Mouse (Mus musculus) cerebellum, postnatal 36 days (tissue): ENCODE measurements around the gene Gna14.
A peak's percentile ranks its signal among the peaks of the same experiment; 100 is the strongest.

ENCODE experiments used
- DNase-seq, 2 experiments: peaks; one replicate each; pipeline ENCODE4 v3.0.0; 2021 to 2022; ENCODE audit warnings: mixed read lengths in 2 of 2

The Gna14 gene

DNA sequence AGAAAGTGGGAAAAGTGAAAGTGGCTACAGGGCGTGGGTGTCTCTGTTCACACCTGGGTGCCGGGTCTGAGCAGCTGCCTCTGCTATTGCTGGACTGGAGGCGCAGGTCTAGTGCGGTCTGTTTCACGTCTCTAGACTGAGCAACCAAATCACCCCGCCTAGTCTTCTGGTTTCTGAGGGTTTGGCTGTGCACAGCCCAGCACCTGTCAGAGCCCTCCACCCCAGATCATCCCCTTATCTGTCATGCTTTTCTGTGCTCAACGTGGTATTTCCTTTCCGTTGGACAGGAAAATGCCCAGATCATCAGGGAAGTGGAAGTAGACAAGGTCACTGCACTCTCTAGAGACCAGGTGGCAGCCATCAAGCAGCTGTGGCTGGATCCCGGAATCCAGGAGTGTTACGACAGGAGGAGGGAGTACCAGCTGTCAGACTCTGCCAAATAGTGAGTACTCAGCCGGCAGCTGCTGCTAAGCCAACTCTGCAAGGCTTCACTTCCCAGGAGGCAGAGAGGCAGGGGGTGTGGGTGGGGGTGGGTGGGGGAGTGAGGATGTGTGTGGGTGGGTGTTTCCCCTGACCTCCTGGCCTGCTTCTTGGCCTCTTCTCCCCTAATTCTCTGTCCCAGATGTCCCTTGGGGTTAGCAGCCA, 163.2 kb downstream of the Gna14 start:
- DNase-seq = no peak

DNA sequence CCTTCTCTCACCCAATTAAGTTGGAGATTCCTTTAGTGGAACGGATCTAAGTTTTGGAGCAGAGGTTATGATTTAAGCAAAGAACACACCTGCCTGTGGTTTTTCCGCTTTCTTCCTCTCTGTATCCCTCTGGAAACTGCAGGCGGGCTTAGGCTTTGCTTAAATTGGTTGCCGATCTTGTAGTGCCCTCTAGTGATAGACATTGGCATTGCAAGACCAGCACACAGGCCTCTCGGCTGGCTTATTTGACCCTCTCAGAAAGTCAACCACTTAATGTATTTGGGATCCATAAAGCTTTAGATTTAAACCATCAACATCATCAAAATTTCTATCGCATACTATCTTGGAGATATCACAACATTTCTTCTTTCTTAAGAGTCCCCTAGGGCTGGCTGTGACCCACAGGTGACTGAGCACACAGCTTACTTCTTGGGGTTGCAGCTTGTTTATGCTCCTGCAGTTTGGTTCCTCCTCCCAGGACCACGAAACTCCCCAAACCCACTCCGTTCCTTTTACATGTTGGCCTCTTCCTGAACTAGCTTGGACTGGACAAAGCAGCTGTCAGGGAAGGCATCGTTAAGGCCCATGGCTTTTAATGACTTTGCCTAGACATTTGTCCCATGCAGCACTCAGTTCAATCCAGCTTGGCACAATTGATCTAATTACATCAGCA, 163.9 kb downstream of the Gna14 start:
- DNase-seq = peak; percentile 58 to 82

DNA sequence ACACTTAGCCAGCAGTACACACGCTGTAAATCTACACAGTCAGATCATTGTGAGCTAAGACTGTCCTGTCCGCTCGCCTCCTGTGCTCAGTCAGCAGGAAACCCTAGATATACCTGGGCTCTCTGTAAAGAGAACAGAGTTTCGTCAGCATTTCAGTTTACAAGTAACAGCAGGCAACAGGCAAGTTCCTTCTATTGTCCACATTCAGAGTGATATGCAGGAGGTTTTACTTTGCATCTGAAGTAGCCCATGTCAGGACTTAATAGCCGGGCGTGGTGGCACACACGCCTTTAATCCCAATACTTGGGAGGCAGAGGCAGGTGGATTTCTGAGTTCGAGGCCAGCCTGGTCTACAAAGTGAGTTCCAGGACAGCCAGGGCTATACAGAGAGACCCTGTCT, 166.5 kb downstream of the Gna14 start:
- no peak for DNase-seq

DNA sequence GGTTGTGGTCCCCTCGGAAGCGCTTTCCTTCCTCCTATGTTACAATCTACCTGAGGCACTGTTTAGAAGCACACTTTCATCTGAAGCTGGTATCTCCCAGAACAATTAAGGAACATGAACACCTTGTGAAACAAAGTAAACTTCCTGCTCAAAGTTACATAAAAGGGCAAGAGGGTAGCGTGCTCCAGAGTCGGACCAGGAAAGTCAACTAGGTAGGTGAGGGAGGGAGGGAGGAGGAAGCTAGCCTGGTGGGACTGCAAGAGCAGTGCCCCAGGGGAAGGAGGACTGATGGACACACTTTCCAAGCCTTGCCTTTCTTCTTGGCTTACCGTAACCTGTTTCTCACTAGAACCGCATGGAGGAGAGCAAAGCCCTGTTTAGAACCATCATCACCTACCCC, 172.1 kb downstream of the Gna14 start:
- no peak for DNase-seq

DNA sequence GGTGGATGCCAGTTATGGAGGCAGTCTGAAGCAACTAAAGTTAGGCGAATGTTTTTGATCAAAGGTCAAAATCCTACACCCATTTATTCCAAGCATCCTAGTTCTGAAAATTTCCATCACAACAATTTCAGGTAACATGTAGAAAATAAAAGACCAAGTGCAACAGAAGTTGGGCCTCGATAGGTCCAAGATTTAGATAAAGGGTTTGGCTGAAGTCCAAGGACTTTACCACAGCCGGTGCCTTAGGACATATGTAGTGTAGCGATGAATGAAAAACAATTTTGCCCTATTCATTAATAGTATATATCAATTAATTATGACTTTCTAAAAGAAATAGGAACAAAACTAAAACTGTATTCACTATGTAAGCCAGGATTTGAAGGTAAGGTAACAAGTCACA, 187.6 kb downstream of the Gna14 start:
- DNase-seq = no peak

DNA sequence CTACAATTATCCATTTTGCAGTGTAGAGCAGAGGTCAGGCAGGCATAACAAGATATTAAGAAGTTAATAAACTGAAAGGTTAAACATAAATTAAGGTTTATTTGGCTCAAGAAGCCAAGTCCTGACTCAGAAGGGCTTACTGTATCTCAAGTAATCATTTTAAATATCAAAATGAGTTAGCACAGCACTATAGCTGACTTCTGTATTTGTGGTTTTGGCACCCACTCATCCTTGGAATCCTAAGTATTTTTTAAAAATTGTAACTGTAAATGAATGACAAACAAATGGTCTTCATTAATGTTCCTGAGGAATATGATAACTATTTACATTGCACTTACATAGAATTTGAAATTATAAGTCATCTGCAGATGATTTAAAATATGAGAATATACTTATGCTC, 189.4 kb downstream of the Gna14 start:
- DNase-seq = no peak

DNA sequence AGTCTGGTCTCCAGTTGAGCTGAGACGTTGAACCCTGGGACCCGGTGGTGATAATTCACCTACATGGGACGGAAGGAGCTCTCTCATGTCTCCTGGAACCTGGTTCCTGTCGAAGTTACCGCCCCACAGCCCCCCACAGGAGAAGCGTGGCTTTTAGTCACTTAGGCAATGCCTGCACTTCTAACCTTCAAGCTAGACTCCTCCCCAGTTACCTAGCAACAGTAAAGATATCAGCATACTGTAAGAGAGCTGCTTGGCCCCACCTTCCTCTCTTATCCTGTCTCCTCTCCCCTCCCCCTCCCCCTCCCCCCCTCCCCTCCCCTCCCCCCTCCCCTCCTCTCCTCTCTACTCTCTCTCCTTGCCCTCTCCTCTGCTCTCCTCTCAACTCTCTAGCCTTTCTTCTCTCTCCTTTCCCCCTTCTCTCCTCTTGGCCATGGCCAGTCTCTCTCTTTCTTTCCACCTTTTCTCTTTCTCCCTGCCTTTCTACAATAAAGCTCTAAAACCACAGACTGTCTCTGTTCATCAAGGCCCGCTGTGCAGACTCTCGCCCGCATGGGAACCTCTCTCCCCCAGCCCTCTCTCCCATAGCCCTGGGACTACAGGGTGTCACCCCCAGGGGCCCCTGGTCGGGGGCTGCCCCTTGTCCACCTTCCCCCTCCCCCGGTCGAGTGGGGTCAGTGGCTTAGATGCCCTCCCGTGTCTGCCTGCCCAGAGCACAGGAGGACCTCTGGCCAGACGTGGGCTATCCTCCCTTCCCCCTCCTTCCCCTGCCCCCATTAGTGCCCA, 190.2 kb downstream of the Gna14 start:
- no peak for DNase-seq
